Mouse (Mus musculus): ENCODE results near the gene Sbp.
A peak's percentile ranks its signal among the peaks of the same experiment; 100 is the strongest.

Gene Sbp

DNA sequence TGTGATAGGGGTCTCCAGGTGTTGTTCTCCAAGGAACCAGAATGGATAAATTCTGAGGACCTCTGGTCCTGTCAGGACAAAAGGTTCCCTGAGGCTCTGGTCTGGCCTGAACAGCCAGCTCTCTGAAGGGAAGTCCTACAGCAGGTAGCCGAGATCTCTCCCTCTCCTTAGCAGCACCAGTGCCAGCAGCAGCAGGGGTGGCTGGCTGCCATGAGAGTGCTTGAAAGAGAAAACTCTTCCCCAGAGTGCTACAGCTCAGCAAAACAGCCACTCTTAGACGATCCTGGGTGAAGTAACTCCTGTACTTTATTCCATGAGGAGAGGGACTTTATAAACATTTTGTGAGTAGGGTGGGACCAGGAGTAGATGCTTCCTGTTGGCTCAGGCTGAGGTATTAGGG, 48.3 kb downstream of the Sbp start:
- DNase-seq (ENCODE audit: low read depth, low spot score) = no peak

DNA sequence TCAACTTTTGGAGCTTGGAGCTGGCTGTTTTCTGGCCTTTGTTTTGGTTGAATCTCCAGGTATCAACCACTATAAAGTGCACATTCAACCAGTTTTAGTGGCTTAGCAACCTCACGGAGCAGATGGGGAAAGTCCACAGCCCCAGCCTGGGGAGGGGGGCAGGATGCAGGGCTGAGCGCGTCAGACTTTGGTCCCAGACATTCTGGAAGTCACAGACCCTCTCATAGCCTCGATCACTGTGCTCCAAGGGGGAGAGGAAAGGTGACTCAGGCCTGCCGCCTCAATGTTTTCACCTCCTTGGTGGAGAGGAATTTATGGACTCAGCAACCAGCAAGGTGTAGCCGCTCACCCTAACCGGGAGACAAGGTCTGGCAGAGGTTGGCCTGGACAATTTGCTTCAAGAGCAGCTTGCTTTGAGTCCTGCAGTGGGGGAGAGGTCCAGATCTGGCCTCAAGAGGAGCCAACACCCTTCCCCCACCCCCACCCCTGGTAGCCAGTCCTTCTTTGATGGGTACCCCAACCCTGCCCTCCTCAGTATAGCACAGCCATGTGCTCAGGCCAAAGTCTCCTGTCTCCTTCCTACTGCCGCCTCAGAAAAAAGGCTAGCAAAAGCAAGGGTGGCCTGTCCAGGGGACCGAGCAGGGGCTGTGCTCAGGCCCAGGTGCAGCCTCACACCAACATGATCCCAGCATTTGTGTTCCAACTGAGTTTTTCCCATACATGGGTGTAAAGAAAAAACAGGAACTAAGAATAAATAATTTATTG, 51.5 kb downstream of the Sbp start:
- DNase-seq (ENCODE audit: low read depth, low spot score) = peak; percentile 11

DNA sequence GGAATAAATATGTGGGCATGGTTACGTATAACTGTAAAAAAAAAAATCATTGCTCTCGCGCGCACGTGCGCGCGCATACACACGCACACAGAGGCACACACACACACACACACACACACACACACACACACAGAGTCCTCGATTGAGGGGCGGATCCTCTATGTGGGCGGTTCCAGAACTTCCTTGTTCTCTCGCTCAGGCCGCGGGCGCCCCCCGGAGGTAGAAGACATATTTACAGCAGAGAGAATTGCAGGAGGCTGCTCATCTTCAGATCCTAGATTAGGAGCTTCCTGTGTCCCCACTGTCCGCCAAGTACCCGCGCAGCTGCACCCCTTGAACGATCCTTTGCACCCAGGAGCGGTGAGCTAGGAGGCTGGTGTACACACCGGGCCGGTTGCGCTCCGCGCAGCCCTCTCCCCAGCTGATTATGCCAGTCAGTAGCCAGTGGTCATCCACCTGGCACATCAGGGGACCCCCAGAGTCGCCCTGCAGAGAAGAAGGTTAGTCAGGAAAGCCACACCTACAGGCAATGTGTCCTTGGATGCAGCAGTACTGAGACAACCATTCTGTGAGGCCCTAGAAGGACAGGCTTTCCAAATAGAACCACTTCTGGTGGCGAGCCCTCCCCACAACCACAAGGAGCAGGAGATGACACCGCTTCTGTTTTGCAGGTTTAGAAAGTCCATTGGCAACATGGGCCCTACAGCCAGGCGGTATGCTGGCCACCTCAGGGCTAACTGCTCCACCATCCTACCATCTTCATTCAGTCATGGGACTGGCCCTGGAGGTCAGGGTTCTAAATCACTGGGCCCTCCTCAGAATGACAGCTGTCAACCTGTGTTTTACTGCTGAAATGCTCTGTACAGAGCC, 52.3 kb downstream of the Sbp start:
- peak; percentile 91 for DNase-seq (ENCODE audit: low read depth, low spot score)

DNA sequence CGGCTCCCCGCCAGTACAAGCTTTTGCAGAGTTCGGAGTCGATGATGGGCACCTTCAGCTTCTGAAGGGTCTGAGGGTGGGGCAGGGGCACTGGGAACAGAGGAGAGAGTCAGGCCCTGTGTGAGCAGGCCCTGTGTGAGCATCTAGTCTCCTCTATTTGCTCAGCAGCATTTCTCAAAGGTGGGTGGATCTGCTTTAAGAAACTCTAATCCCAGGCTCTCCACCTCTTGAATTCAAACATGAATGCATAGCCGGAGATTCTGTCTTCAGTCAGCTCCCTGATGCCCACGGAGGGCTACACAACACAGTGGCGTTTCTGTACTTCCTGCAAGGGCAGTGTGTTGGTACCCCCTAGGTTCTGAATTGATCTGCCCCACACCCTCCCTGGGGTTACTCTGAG, 53.2 kb downstream of the Sbp start:
- DNase-seq (ENCODE audit: low read depth, low spot score) = no peak

All from CD4-positive helper T cell, adult 2 months (primary cell).